Mouse (Mus musculus): Measurements from ENCODE around the gene Ripk3.

Ripk3 gene

GRCm38 (mm10) chr14:55758363-55758784, 30.3 kb downstream of the Ripk3 start, which contains the start of gene Cideb:
Gene Cideb (minus strand): TSS chr14:55758458.
- DNase-seq = peak; percentile 81

GRCm38 (mm10) chr14:55757566-55757965, 31.1 kb downstream of the Ripk3 start:
- DNase-seq = no peak

GRCm38 (mm10) chr14:55747051-55747847, 41.4 kb downstream of the Ripk3 start:
- DNase-seq = no peak

- DNase-seq = no peak
Observed at GRCm38 (mm10) chr14:55745861-55746237, 42.8 kb downstream of the Ripk3 start.

- peak; percentile 91 for DNase-seq
Observed at GRCm38 (mm10) chr14:55745180-55745860, 43.3 kb downstream of the Ripk3 start, which contains the start of the genes Dhrs1 and Nop9. Gene Dhrs1 (minus strand): TSS chr14:55745690. Gene Nop9 (plus strand): TSS chr14:55745693.

GRCm38 (mm10) chr14:55743711-55744110, 45.0 kb downstream of the Ripk3 start:
- peak; percentile 92 for DNase-seq

- DNase-seq = no peak
Observed at GRCm38 (mm10) chr14:55737086-55737687, 51.5 kb downstream of the Ripk3 start.

- DNase-seq = no peak
Observed at GRCm38 (mm10) chr14:55735758-55736157, 52.9 kb downstream of the Ripk3 start.

- no peak for DNase-seq
Observed at GRCm38 (mm10) chr14:55735334-55735733, 53.3 kb downstream of the Ripk3 start.

All from lung, postnatal 10 days (tissue).